Mouse (Mus musculus) forebrain, postnatal 0 days (tissue): ENCODE results near the gene Borcs7. TPM values are rescaled to one million over a fixed set of nuclear protein-coding genes. Genes with fewer than 3 reads are reported as not detected.

ENCODE experiments used
- ATAC-seq: fragments of 200-750 bp; cut with Nextera tagmentation; 2 replicates; pipeline ENCODE4 v1.8.0; 2017; ENCODE audit warnings: mild to moderate bottlenecking, moderate library complexity
- DNase-seq: peaks from one replicate; pipeline ENCODE4 v3.0.0-alpha.2; 2015
- H3K27ac ChIP-seq: fragments of 300-500 bp; sonication (generic); 2 replicates; pipeline ENCODE4 v1.5.1; 2014; ENCODE audit warnings: low read depth, mild to moderate bottlenecking, antibody characterized with exemption, low read length, moderate library complexity, mixed read lengths
- H3K27me3 ChIP-seq: fragments of 300-500 bp; sonication (generic); 2 replicates; pipeline ENCODE4 v1.6.1; 2014; ENCODE audit warnings: mild to moderate bottlenecking, low read length, mixed read lengths; ENCODE audit not compliant: insufficient read depth
- H3K36me3 ChIP-seq: fragments of 300-500 bp; sonication (generic); 2 replicates; pipeline ENCODE4 v1.6.1; 2014; ENCODE audit warnings: mild to moderate bottlenecking, moderate library complexity; ENCODE audit not compliant: insufficient read depth
- H3K4me1 ChIP-seq: fragments of 300-500 bp; sonication (generic); 2 replicates; pipeline ENCODE4 v1.6.1; 2014; ENCODE audit warnings: antibody characterized with exemption; ENCODE audit not compliant: insufficient read depth
- H3K4me2 ChIP-seq: fragments of 300-500 bp; sonication (generic); 2 replicates; pipeline ENCODE4 v1.6.1; 2014; ENCODE audit warnings: low read depth, mild to moderate bottlenecking, moderate library complexity
- H3K4me3 ChIP-seq: fragments of 300-500 bp; sonication (generic); 2 replicates; pipeline ENCODE4 v1.5.1; 2014; ENCODE audit warnings: low read depth, low read length, mixed read lengths
- H3K9ac ChIP-seq: fragments of 300-500 bp; sonication (generic); 2 replicates; pipeline ENCODE4 v1.6.1; 2014; ENCODE audit warnings: mild to moderate bottlenecking
- H3K9me3 ChIP-seq: fragments of 300-500 bp; sonication (generic); 2 replicates; pipeline ENCODE4 v1.6.1; 2016; ENCODE audit warnings: low read length
- CTCF ChIP-seq: sonication (generic); IDR thresholded peaks from 2 replicates; pipeline ENCODE4 v1.5.1; 2016; ENCODE audit warnings: antibody characterized with exemption, control low read depth, low read depth
- WGBS: fragments of 180-500 bp; shearing (Covaris S2); extraction: QIAGEN DNeasy Blood & Tissue Kit; methylation state at CpG from one replicate; pipeline ENCODE4 v1.1.7; 2014; 5-methylcytosine and 5-hydroxymethylcytosine counted together
- polyA plus RNA-seq: library from polyadenylated mRNA; unstranded; fragments of >200 nt; fragmentation: Nextera tagmentation; extraction: Ambion mirVana; gene quantifications from 2 replicates; pipeline ENCODE4 v1.2.1, GENCODE M21; 2015
- total RNA-seq: library from RNA; depleted of rRNA; stranded (reverse); fragments of >200 nt; gene quantifications from 2 replicates; pipeline ENCODE4 v1.2.3, GENCODE M21; 2014

Borcs7 gene
- total and polyA plus RNA-seq, 2 experiments from 2014 or later, result 15.2 to 29.5 TPM

- no peaks in the 10 kb centered on the region for H3K27me3 ChIP-seq
- peaks cover 7% of the 10 kb centered on the region; the same call in 1 of the 2 replicates for H3K4me1 ChIP-seq
- no peaks in the 10 kb centered on the region for H3K9me3 ChIP-seq
- WGBS, result 82% methylated on average over 6 of the region's 6 CpGs
- TF ChIP-seq CTCF, result no peak
- DNase-seq (no peak), ATAC-seq (no peak)
- no peak overlapping the region for H3K4me3 ChIP-seq
- H3K9ac ChIP-seq, result no peak overlapping the region
- no peaks in the 10 kb centered on the region for H3K36me3 ChIP-seq
- no peak overlapping the region for H3K4me2 ChIP-seq
- no peak overlapping the region for H3K27ac ChIP-seq
Measured at GRCm38 (mm10) chr19:46662784-46663183, 26.9 kb upstream of the Borcs7 start.

- H3K9me3 ChIP-seq, result no peaks in the 10 kb centered on the region
- DNase-seq (peak; percentile 49), ATAC-seq (peak; percentile 65)
- no peaks in the 10 kb centered on the region for H3K36me3 ChIP-seq
- no peak for TF ChIP-seq CTCF
- H3K9ac ChIP-seq, result no peak overlapping the region
- no peak overlapping the region for H3K27ac ChIP-seq
- 35% methylated on average over 7 of the region's 7 CpGs for WGBS
- no peaks in the 10 kb centered on the region for H3K27me3 ChIP-seq
- no peak overlapping the region for H3K4me2 ChIP-seq
- no peak overlapping the region for H3K4me3 ChIP-seq
- peaks cover 7% of the 10 kb centered on the region; the same call in 1 of the 2 replicates for H3K4me1 ChIP-seq
Measured at GRCm38 (mm10) chr19:46665474-46665873, 24.2 kb upstream of the Borcs7 start.

GRCm38 (mm10) chr19:46667300-46667699, 22.4 kb upstream of the Borcs7 start:
- H3K9me3 ChIP-seq, result no peaks in the 10 kb centered on the region
- H3K36me3 ChIP-seq, result no peaks in the 10 kb centered on the region
- no peak for TF ChIP-seq CTCF
- peaks cover 7% of the 10 kb centered on the region; the same call in 1 of the 2 replicates for H3K4me1 ChIP-seq
- H3K4me2 ChIP-seq, result no peak overlapping the region
- 74% methylated on average over 11 of the region's 11 CpGs for WGBS
- no peak for DNase-seq
- H3K9ac ChIP-seq, result no peak overlapping the region
- no peak overlapping the region for H3K27ac ChIP-seq
- ATAC-seq, result no peak
- H3K27me3 ChIP-seq, result no peaks in the 10 kb centered on the region
- no peak overlapping the region for H3K4me3 ChIP-seq

- no peak overlapping the region for H3K4me3 ChIP-seq
- DNase-seq, result no peak
- 86% methylated on average over 10 of the region's 10 CpGs for WGBS
- H3K9me3 ChIP-seq, result no peaks in the 10 kb centered on the region
- no peaks in the 10 kb centered on the region for H3K27me3 ChIP-seq
- H3K4me2 ChIP-seq, result no peak overlapping the region
- H3K27ac ChIP-seq, result no peak overlapping the region
- no peak overlapping the region for H3K9ac ChIP-seq
- ATAC-seq, result no peak
- TF ChIP-seq CTCF, result no peak
- no peaks in the 10 kb centered on the region for H3K36me3 ChIP-seq
- H3K4me1 ChIP-seq, result peaks cover 7% of the 10 kb centered on the region; the same call in 1 of the 2 replicates
Measured at GRCm38 (mm10) chr19:46668263-46668662, 21.4 kb upstream of the Borcs7 start.

GRCm38 (mm10) chr19:46669802-46670201, 19.9 kb upstream of the Borcs7 start:
- no peak for TF ChIP-seq CTCF
- WGBS, result 86% methylated on average over 5 of the region's 5 CpGs
- ATAC-seq (no peak), DNase-seq (no peak)
- Histone ChIP-seq H3K9me3 (no peaks in the 10 kb centered on the region), H3K4me1 (peaks cover 7% of the 10 kb centered on the region; the same call in 1 of the 2 replicates), H3K27me3 (no peaks in the 10 kb centered on the region), H3K9ac (no peak overlapping the region), H3K36me3 (no peaks in the 10 kb centered on the region), H3K27ac (no peak overlapping the region), H3K4me3 (no peak overlapping the region), H3K4me2 (no peak overlapping the region)

- Histone ChIP-seq H3K9ac (no peak overlapping the region), H3K36me3 (no peaks in the 10 kb centered on the region), H3K4me2 (no peak overlapping the region), H3K4me3 (no peak overlapping the region), H3K4me1 (peaks cover 1% of the 10 kb centered on the region; the same call in 1 of the 2 replicates), H3K9me3 (no peaks in the 10 kb centered on the region), H3K27me3 (no peaks in the 10 kb centered on the region), H3K27ac (no peak overlapping the region)
- peak; percentile 79 for ATAC-seq
- WGBS, result 35% methylated on average over 13 of the region's 13 CpGs
- peak; percentile 75 for DNase-seq
- TF ChIP-seq CTCF, result peak; percentile 91
Measured at GRCm38 (mm10) chr19:46670691-46671090, 19.0 kb upstream of the Borcs7 start.

- 69% methylated on average over 5 of the region's 5 CpGs for WGBS
Measured at GRCm38 (mm10) chr19:46672766-46673418, 16.8 kb upstream of the Borcs7 start, which contains the start of gene Cyp17a1. Gene Cyp17a1, minus strand, starts transcription at chr19:46673172.

More at GRCm38 (mm10) chr19:46672766-46673418, 16.8 kb upstream of the Borcs7 start, which contains the start of gene Cyp17a1:
- H3K4me1 ChIP-seq, result no peaks in the 10 kb centered on the region
- no peaks in the 10 kb centered on the region for H3K36me3 ChIP-seq
- no peak for TF ChIP-seq CTCF
- no peaks in the 10 kb centered on the region for H3K27me3 ChIP-seq
- ATAC-seq (no peak), DNase-seq (no peak)
- H3K9me3 ChIP-seq, result no peaks in the 10 kb centered on the region
- no peak within 1 kb of the TSS for H3K4me3 ChIP-seq
- no peak within 1 kb of the TSS for H3K9ac ChIP-seq
- H3K4me2 ChIP-seq, result no peak within 1 kb of the TSS
- H3K27ac ChIP-seq, result no peak within 1 kb of the TSS
